Mouse (Mus musculus) liver, embryonic 12.5 days (tissue): ENCODE data around the gene Siah1b. TPM values are rescaled to one million over a fixed set of nuclear protein-coding genes. Genes with fewer than 3 reads are reported as not detected.

Experiments
- ATAC-seq: fragments of 200-750 bp; cut with Nextera tagmentation; 2 replicates; pipeline ENCODE4 v1.8.0; 2017; ENCODE audit warnings: moderate number of reproducible peaks, mild to moderate bottlenecking, moderate library complexity
- H3K27ac ChIP-seq: fragments of 300-500 bp; sonication (generic); 2 replicates; pipeline ENCODE4 v1.5.1; 2016; ENCODE audit warnings: mild to moderate bottlenecking
- H3K27me3 ChIP-seq: fragments of 300-500 bp; sonication (generic); replicated peaks from 2 replicates; pipeline ENCODE4 v1.6.1; 2016; ENCODE audit warnings: mild to moderate bottlenecking, moderate library complexity
- H3K36me3 ChIP-seq: fragments of 300-500 bp; sonication (generic); 2 replicates; pipeline ENCODE4 v1.6.1; 2016; ENCODE audit warnings: mild to moderate bottlenecking, moderate library complexity
- H3K4me1 ChIP-seq: fragments of 300-500 bp; sonication (generic); 2 replicates; pipeline ENCODE4 v1.6.1; 2016
- H3K4me2 ChIP-seq: fragments of 300-500 bp; sonication (generic); 2 replicates; pipeline ENCODE4 v1.6.1; 2016; ENCODE audit warnings: mild to moderate bottlenecking, moderate library complexity
- H3K4me3 ChIP-seq: fragments of 300-500 bp; sonication (generic); 2 replicates; pipeline ENCODE4 v1.5.1; 2016; ENCODE audit warnings: mild to moderate bottlenecking, moderate library complexity
- H3K9ac ChIP-seq: fragments of 300-500 bp; sonication (generic); 2 replicates; pipeline ENCODE4 v1.6.1; 2016; ENCODE audit warnings: mild to moderate bottlenecking, moderate library complexity
- H3K9me3 ChIP-seq: fragments of 300-500 bp; sonication (generic); replicated peaks from 2 replicates; pipeline ENCODE4 v1.6.1; 2016; ENCODE audit warnings: mild to moderate bottlenecking, moderate library complexity
- WGBS: fragments of 180-500 bp; shearing (Covaris S2); methylation state at CpG from one replicate; pipeline ENCODE4 v1.1.7; 2016; ENCODE audit not compliant: insufficient replicate concordance; 5-methylcytosine and 5-hydroxymethylcytosine counted together
- polyA plus RNA-seq: library from polyadenylated mRNA; unstranded; fragments of >200 nt; fragmentation: Nextera tagmentation; extraction: Ambion mirVana; gene quantifications from 2 replicates; pipeline ENCODE4 v1.2.1, GENCODE M21; 2016

Gene Siah1b
- polyA plus RNA-seq = 23.3 and 24.8 TPM in 2 replicates

- WGBS = 14% methylated on average over 54 of the region's 54 CpGs
- no peaks in the 10 kb centered on the region for H3K27me3 ChIP-seq
- H3K4me2 ChIP-seq = peak within 1 kb of the TSS; percentile 82
Measured at GRCm38 (mm10) chrX:164076040-164076775, at the start of gene Siah1b. Gene Siah1b (minus strand): TSS chrX:164076493.

GRCm38 (mm10) chrX:164123942-164124341, 47.6 kb upstream of the Siah1b start:
- Histone ChIP-seq H3K4me1 (no peaks in the 10 kb centered on the region), H3K4me3 (no peak overlapping the region), H3K9me3 (no peaks in the 10 kb centered on the region), H3K9ac (no peak overlapping the region), H3K27me3 (no peaks in the 10 kb centered on the region; the same call in 1 of the 2 replicates), H3K36me3 (no peaks in the 10 kb centered on the region), H3K27ac (no peak overlapping the region), H3K4me2 (no peak overlapping the region)
- WGBS = 79% methylated on average over 3 of the region's 3 CpGs
- ATAC-seq = no peak

More at GRCm38 (mm10) chrX:164076040-164076775, at the start of gene Siah1b:
- Histone ChIP-seq H3K9me3 (no peaks in the 10 kb centered on the region), H3K27ac (peak within 1 kb of the TSS; percentile 83), H3K36me3 (peaks cover 34% of the 10 kb centered on the region), H3K9ac (peak within 1 kb of the TSS; percentile 75), H3K4me3 (peak within 1 kb of the TSS; percentile 71), H3K4me1 (peaks cover 18% of the 10 kb centered on the region)
- peak; percentile 96 for ATAC-seq

GRCm38 (mm10) chrX:164113744-164114143, 37.5 kb upstream of the Siah1b start:
- H3K4me3 ChIP-seq = no peak overlapping the region
- 0 out of 2 replicates have a peak, but pooled peaks cover 3% of the 10 kb centered on the region for H3K27me3 ChIP-seq
- no peak overlapping the region for H3K4me2 ChIP-seq
- no peak overlapping the region for H3K9ac ChIP-seq
- H3K4me1 ChIP-seq = no peaks in the 10 kb centered on the region
- no peaks in the 10 kb centered on the region for H3K9me3 ChIP-seq
- ATAC-seq = no peak
- no peaks in the 10 kb centered on the region for H3K36me3 ChIP-seq
- no peak overlapping the region for H3K27ac ChIP-seq
- 77% methylated on average over 6 of the region's 6 CpGs for WGBS

GRCm38 (mm10) chrX:164111146-164111545, 34.9 kb upstream of the Siah1b start:
- Histone ChIP-seq H3K4me1 (no peaks in the 10 kb centered on the region), H3K4me3 (no peak overlapping the region), H3K9me3 (no peaks in the 10 kb centered on the region), H3K27ac (no peak overlapping the region), H3K9ac (no peak overlapping the region), H3K4me2 (no peak overlapping the region), H3K36me3 (no peaks in the 10 kb centered on the region), H3K27me3 (peaks cover 3% of the 10 kb centered on the region; the same call in 1 of the 2 replicates)
- ATAC-seq = no peak
- WGBS = 47% methylated on average over 3 of the region's 3 CpGs

GRCm38 (mm10) chrX:164102656-164103055, 26.4 kb upstream of the Siah1b start:
- Histone ChIP-seq H3K9me3 (no peaks in the 10 kb centered on the region), H3K4me3 (no peak overlapping the region), H3K27me3 (no peaks in the 10 kb centered on the region; the same call in 1 of the 2 replicates), H3K27ac (no peak overlapping the region), H3K9ac (no peak overlapping the region), H3K4me1 (no peaks in the 10 kb centered on the region), H3K36me3 (no peaks in the 10 kb centered on the region), H3K4me2 (no peak overlapping the region)
- ATAC-seq = no peak
- 63% methylated on average over 6 of the region's 6 CpGs for WGBS

GRCm38 (mm10) chrX:164102198-164102597, 25.9 kb upstream of the Siah1b start:
- Histone ChIP-seq H3K4me1 (no peaks in the 10 kb centered on the region), H3K27ac (no peak overlapping the region), H3K4me3 (no peak overlapping the region), H3K9ac (no peak overlapping the region), H3K27me3 (no peaks in the 10 kb centered on the region; the same call in 1 of the 2 replicates), H3K36me3 (no peaks in the 10 kb centered on the region), H3K4me2 (no peak overlapping the region), H3K9me3 (no peaks in the 10 kb centered on the region)
- 75% methylated on average over 7 of the region's 7 CpGs for WGBS
- no peak for ATAC-seq

- Histone ChIP-seq H3K27ac (no peak overlapping the region), H3K27me3 (no peaks in the 10 kb centered on the region; the same call in 1 of the 2 replicates), H3K4me2 (no peak overlapping the region), H3K4me3 (no peak overlapping the region), H3K9ac (no peak overlapping the region), H3K36me3 (no peaks in the 10 kb centered on the region), H3K9me3 (no peaks in the 10 kb centered on the region), H3K4me1 (no peaks in the 10 kb centered on the region)
- no peak for ATAC-seq
Measured at GRCm38 (mm10) chrX:164101483-164101882, 25.2 kb upstream of the Siah1b start.

- Histone ChIP-seq H3K27ac (no peak overlapping the region; the same call in 1 of the 2 replicates), H3K4me1 (peaks cover 31% of the 10 kb centered on the region), H3K9me3 (no peaks in the 10 kb centered on the region), H3K9ac (no peak overlapping the region), H3K36me3 (no peaks in the 10 kb centered on the region), H3K4me3 (no peak overlapping the region), H3K27me3 (0 out of 2 replicates have a peak, but pooled peaks cover 9% of the 10 kb centered on the region), H3K4me2 (no peak overlapping the region)
- 19% methylated on average over 2 of the region's 2 CpGs for WGBS
- ATAC-seq = peak; percentile 83
Measured at GRCm38 (mm10) chrX:164095838-164096237, 19.5 kb upstream of the Siah1b start.

GRCm38 (mm10) chrX:164093435-164093834, 17.1 kb upstream of the Siah1b start:
- WGBS = 37% methylated on average over 5 of the region's 5 CpGs
- peak overlapping the region; percentile 72 for H3K27ac ChIP-seq
- H3K4me2 ChIP-seq = peak overlapping the region; percentile 29
- no peaks in the 10 kb centered on the region for H3K36me3 ChIP-seq
- H3K9ac ChIP-seq = no peak overlapping the region
- H3K4me3 ChIP-seq = no peak overlapping the region
- 0 out of 2 replicates have a peak, but pooled peaks cover 17% of the 10 kb centered on the region for H3K27me3 ChIP-seq
- ATAC-seq = peak; percentile 74
- H3K9me3 ChIP-seq = no peaks in the 10 kb centered on the region
- peaks cover 37% of the 10 kb centered on the region for H3K4me1 ChIP-seq

- peak overlapping the region; percentile 29; the same call in 1 of the 2 replicates for H3K4me2 ChIP-seq
- H3K27ac ChIP-seq = peak overlapping the region; percentile 56; the same call in 1 of the 2 replicates
- H3K27me3 ChIP-seq = 0 out of 2 replicates have a peak, but pooled peaks cover 17% of the 10 kb centered on the region
- no peak overlapping the region for H3K4me3 ChIP-seq
- H3K36me3 ChIP-seq = no peaks in the 10 kb centered on the region
- H3K9me3 ChIP-seq = no peaks in the 10 kb centered on the region
- peaks cover 41% of the 10 kb centered on the region for H3K4me1 ChIP-seq
- WGBS = 24% methylated on average over 7 of the region's 7 CpGs
- no peak for ATAC-seq
- H3K9ac ChIP-seq = no peak overlapping the region
Measured at GRCm38 (mm10) chrX:164092300-164093169, 16.2 kb upstream of the Siah1b start.

GRCm38 (mm10) chrX:164089916-164090315, 13.6 kb upstream of the Siah1b start:
- Histone ChIP-seq H3K9ac (no peak overlapping the region), H3K4me1 (peaks cover 45% of the 10 kb centered on the region), H3K4me2 (no peak overlapping the region), H3K36me3 (no peaks in the 10 kb centered on the region), H3K27me3 (0 out of 2 replicates have a peak, but pooled peaks cover 17% of the 10 kb centered on the region), H3K4me3 (no peak overlapping the region), H3K27ac (no peak overlapping the region), H3K9me3 (no peaks in the 10 kb centered on the region)
- WGBS = 71% methylated on average over 11 of the region's 11 CpGs
- ATAC-seq = no peak

GRCm38 (mm10) chrX:164088582-164088981, 12.3 kb upstream of the Siah1b start, which contains the start of gene Cltrn:
Gene Cltrn (plus strand): TSS chrX:164088830.
- no peak within 1 kb of the TSS for H3K27ac ChIP-seq
- H3K9me3 ChIP-seq = no peaks in the 10 kb centered on the region
- no peak within 1 kb of the TSS for H3K4me2 ChIP-seq
- H3K27me3 ChIP-seq = 0 out of 2 replicates have a peak, but pooled peaks cover 17% of the 10 kb centered on the region
- peaks cover 38% of the 10 kb centered on the region for H3K4me1 ChIP-seq
- peak; percentile 41; the same call in 1 of the 2 replicates for ATAC-seq
- no peak within 1 kb of the TSS for H3K9ac ChIP-seq
- 63% methylated on average over 4 of the region's 4 CpGs for WGBS
- H3K36me3 ChIP-seq = no peaks in the 10 kb centered on the region
- no peak within 1 kb of the TSS for H3K4me3 ChIP-seq
